Mouse (Mus musculus) erythroblast, embryonic 14.5 days (primary cell): ENCODE measurements around the gene Maged1. TPM values are rescaled to one million over a fixed set of nuclear protein-coding genes. Genes with fewer than 3 reads are reported as not detected.

Experiments used
- H3K27me3 ChIP-seq: 2 replicates; pipeline ENCODE4 v1.6.1; 2012; ENCODE audit warnings: inconsistent platforms; ENCODE audit not compliant: control insufficient read depth
- H3K36me3 ChIP-seq: 2 replicates; pipeline ENCODE4 v1.6.1; 2012; ENCODE audit warnings: mild to moderate bottlenecking, inconsistent platforms; ENCODE audit not compliant: control insufficient read depth
- H3K4me1 ChIP-seq: 2 replicates; pipeline ENCODE4 v1.6.1; 2012; ENCODE audit warnings: inconsistent platforms; ENCODE audit not compliant: control insufficient read depth
- H3K4me3 ChIP-seq: replicated peaks from 2 replicates; pipeline ENCODE3; 2012; ENCODE audit warnings: moderate library complexity, mild to moderate bottlenecking, inconsistent platforms
- H3K9me3 ChIP-seq: 2 replicates; pipeline ENCODE4 v1.6.1; 2012; ENCODE audit warnings: low read length, inconsistent platforms, mixed read lengths; ENCODE audit not compliant: control insufficient read depth
- GATA1 ChIP-seq: IDR thresholded peaks from 2 replicates; pipeline ENCODE4 v1.6.1; 2012; ENCODE audit warnings: low read length, inconsistent platforms, mixed read lengths
- TAL1 ChIP-seq: IDR thresholded peaks from 3 replicates; pipeline ENCODE4 v1.6.1; 2012; ENCODE audit warnings: low read length, inconsistent platforms, mixed read lengths
- polyA plus RNA-seq: library from polyadenylated mRNA; stranded (reverse); fragments of >175 nt; gene quantifications from 2 replicates; pipeline ENCODE4 v1.2.3, GENCODE M21; 2012

Maged1 gene
- polyA plus RNA-seq, result 0.32 and 0.38 TPM in 2 replicates

DNA sequence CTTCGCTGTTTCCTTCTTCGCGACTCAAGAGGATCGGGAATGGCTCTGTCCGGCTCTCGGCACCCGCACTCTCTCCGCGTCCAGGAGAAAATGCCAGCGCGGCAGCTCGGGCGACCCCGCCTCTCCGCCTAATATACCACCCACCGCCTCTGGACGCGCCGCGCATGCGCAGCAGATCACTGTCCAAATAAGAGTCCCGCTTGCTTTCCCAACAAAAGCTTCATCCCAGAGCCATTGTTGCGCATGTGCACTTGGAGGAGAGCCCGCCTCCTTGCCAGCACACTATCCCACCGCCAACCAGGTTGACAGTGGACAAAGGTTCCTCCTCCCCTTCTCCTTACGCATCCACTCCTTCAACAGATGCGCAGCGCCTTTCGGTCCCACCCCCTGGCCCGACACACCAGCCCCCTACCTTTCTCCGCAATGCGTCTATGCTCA lies at the start of gene Maged1:
Maged1 (minus strand) TSS at position 226 of the 438 bp plus-strand sequence.
- Histone ChIP-seq H3K36me3 (peaks cover 5% of the 10 kb centered on the region; the same call in 1 of the 2 replicates), H3K9me3 (peaks cover 12% of the 10 kb centered on the region), H3K27me3 (peaks cover 40% of the 10 kb centered on the region), H3K4me1 (peaks cover 17% of the 10 kb centered on the region), H3K4me3 (peak within 1 kb of the TSS; percentile 69)
- TF ChIP-seq GATA1, result no peak
- no peak for TF ChIP-seq TAL1

DNA sequence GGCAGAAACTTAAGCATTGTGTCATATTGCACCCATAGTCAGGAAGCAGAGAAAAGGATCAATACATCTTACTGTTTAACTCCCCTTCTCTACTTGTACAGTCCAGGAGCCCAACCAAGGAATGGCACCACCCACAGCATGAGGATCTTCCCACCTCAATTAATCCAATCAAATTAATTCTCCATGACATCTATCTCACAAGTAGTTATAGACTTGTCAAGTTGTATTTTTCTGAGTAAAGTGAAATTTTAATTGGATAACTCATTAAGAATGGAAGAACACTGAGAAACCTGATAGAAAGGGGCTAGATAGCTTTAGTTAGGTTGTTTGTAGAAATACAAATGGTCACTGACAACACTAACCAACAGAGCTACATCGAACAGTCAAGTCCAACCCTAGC lies 38.3 kb upstream of the Maged1 start:
- Histone ChIP-seq H3K4me3 (no peak overlapping the region), H3K4me1 (no peaks in the 10 kb centered on the region), H3K9me3 (no peaks in the 10 kb centered on the region), H3K27me3 (no peaks in the 10 kb centered on the region; the same call in 1 of the 2 replicates), H3K36me3 (no peaks in the 10 kb centered on the region)
- no peak for TF ChIP-seq GATA1

GRCm38 (mm10) chrX:94564694-94565093 lies 22.8 kb upstream of the Maged1 start:
- peaks cover 7% of the 10 kb centered on the region for H3K27me3 ChIP-seq
- H3K9me3 ChIP-seq, result no peaks in the 10 kb centered on the region
- H3K4me3 ChIP-seq, result no peak overlapping the region
- H3K4me1 ChIP-seq, result no peaks in the 10 kb centered on the region
- H3K36me3 ChIP-seq, result no peaks in the 10 kb centered on the region
- TF ChIP-seq GATA1, result no peak
- TF ChIP-seq TAL1, result no peak

DNA sequence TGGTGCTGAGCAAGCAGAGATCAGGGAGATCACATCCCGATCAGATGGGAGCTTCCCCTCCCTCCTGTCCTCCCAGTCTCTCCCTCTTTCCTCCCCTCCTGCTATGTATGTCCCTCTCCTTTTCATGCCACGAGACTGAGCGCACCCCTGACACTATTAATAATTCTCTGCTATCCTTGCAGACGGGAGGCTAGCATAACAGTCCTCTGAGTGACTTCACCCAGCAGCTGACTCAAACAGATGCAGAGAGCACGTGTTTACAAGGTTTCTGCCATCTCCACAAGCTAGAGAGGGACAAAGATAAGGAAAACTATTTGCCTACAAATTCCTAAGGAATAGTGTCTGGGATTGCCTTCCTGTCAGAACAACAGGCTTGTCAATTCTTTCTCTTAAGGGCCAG lies 20.4 kb upstream of the Maged1 start:
- H3K9me3 ChIP-seq, result no peaks in the 10 kb centered on the region
- H3K4me1 ChIP-seq, result no peaks in the 10 kb centered on the region
- H3K36me3 ChIP-seq, result no peaks in the 10 kb centered on the region
- no peak for TF ChIP-seq GATA1
- no peak for TF ChIP-seq TAL1
- H3K27me3 ChIP-seq, result peaks cover 9% of the 10 kb centered on the region
- H3K4me3 ChIP-seq, result no peak overlapping the region

DNA sequence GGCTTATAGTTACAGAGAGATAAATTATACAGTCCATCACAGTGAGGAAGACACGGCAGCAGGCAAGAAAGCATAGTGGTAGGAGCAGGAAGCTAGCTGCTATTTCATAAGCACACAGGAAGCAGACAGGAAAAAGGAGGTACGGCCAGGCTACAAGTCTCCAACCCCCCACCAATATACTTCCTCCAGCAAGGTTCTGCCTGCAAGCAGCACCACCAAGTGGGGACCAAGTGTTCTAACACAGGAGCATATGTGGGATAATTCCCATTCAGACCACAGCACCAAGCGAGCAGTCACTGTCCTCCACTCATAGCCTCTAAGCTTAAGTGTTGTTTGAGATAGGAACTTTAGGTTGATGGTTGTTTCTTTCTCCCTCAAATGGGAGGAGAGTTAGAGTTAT lies 6.3 kb upstream of the Maged1 start:
- Histone ChIP-seq H3K4me3 (no peak overlapping the region), H3K27me3 (peaks cover 12% of the 10 kb centered on the region), H3K9me3 (no peaks in the 10 kb centered on the region), H3K36me3 (no peaks in the 10 kb centered on the region), H3K4me1 (no peaks in the 10 kb centered on the region)
- TF ChIP-seq TAL1 (no peak), GATA1 (no peak)

GRCm38 (mm10) chrX:94545941-94546340 lies 4.0 kb upstream of the Maged1 start:
- H3K4me3 ChIP-seq, result no peak overlapping the region
- H3K27me3 ChIP-seq, result peaks cover 32% of the 10 kb centered on the region
- H3K36me3 ChIP-seq, result no peaks in the 10 kb centered on the region
- H3K9me3 ChIP-seq, result peaks cover 8% of the 10 kb centered on the region
- H3K4me1 ChIP-seq, result peaks cover 11% of the 10 kb centered on the region
- TF ChIP-seq GATA1, result no peak
- no peak for TF ChIP-seq TAL1

DNA sequence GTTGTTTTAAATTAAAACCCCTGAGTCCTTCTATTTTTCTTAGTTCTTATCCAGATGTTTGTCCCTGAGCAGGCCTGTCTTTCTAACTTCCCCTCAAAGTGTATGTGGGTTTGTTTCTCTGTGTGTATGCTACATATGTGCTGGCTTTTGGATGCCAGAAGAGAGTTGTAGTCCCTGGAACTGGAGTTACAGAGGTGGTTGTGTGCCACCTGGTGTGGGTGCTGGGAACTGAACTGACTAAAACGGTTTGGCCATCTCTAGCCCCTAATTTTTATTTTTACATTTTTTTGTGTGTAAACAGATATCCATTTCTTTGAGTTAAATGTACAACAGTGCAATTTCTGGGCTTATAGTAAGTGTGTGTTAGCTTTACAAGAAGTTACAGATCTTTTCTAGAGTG lies 3.0 kb upstream of the Maged1 start:
- Histone ChIP-seq H3K27me3 (peaks cover 42% of the 10 kb centered on the region), H3K4me1 (peaks cover 17% of the 10 kb centered on the region), H3K36me3 (no peaks in the 10 kb centered on the region), H3K9me3 (peaks cover 12% of the 10 kb centered on the region), H3K4me3 (no peak overlapping the region)
- TF ChIP-seq TAL1, result no peak
- no peak for TF ChIP-seq GATA1

GRCm38 (mm10) chrX:94542536-94542935 lies 593 bp upstream of the Maged1 start:
- peaks cover 17% of the 10 kb centered on the region for H3K4me1 ChIP-seq
- TF ChIP-seq TAL1 (no peak), GATA1 (no peak)
- H3K36me3 ChIP-seq, result peaks cover 5% of the 10 kb centered on the region; the same call in 1 of the 2 replicates
- peaks cover 12% of the 10 kb centered on the region for H3K9me3 ChIP-seq
- peak overlapping the region; percentile 69 for H3K4me3 ChIP-seq
- H3K27me3 ChIP-seq, result peaks cover 45% of the 10 kb centered on the region

- Histone ChIP-seq H3K27me3 (peaks cover 39% of the 10 kb centered on the region), H3K4me1 (peaks cover 17% of the 10 kb centered on the region), H3K9me3 (peaks cover 12% of the 10 kb centered on the region), H3K4me3 (peak overlapping the region; percentile 69), H3K36me3 (peaks cover 5% of the 10 kb centered on the region; the same call in 1 of the 2 replicates)
- TF ChIP-seq TAL1, result no peak
- TF ChIP-seq GATA1, result no peak
Observed at GRCm38 (mm10) chrX:94541206-94541605, 737 bp downstream of the Maged1 start.
